Mouse (Mus musculus) MEL (cell line): Measurements from ENCODE around the gene Dusp11. TPM values are rescaled to one million over a fixed set of nuclear protein-coding genes. Genes with fewer than 3 reads are reported as not detected.

Source experiments
- DNase-seq: peaks from one replicate; pipeline ENCODE4 v3.0.0; 2011; ENCODE audit warnings: low read depth, low spot score
- H3K27ac ChIP-seq: 2 replicates; pipeline ENCODE4 v1.5.1; 2012; ENCODE audit warnings: low read depth, mild to moderate bottlenecking, control low read depth, low read length, moderate library complexity; ENCODE audit not compliant: control insufficient read depth
- H3K27me3 ChIP-seq, 2 experiments: fragments of 150-350 bp in 1 of 2; sonication (generic) in 1 of 2; 2 replicates each; pipeline ENCODE4 v1.6.1; 2012; ENCODE audit warnings: low read length in 2 of 2, mild to moderate bottlenecking in 2 of 2, improper control_type of control experiment in 1 of 2, moderate library complexity in 1 of 2; ENCODE audit not compliant: insufficient read depth in 2 of 2, control insufficient read depth in 1 of 2
- H3K36me3 ChIP-seq, 2 experiments: 2 replicates each; pipeline ENCODE4 v1.6.1; 2012 to 2014; ENCODE audit warnings: low read length in 2 of 2, improper control_type of control experiment in 1 of 2, inconsistent platforms in 1 of 2, mild to moderate bottlenecking in 1 of 2; ENCODE audit not compliant: insufficient read depth in 2 of 2, control insufficient read depth in 1 of 2
- H3K4me1 ChIP-seq, 2 experiments: fragments of 150-350 bp in 1 of 2; sonication (generic) in 1 of 2; 2 replicates each; pipeline ENCODE4 v1.6.1; 2012; ENCODE audit warnings: low read length in 2 of 2, improper control_type of control experiment in 1 of 2, mild to moderate bottlenecking in 1 of 2; ENCODE audit not compliant: insufficient read depth in 2 of 2, control insufficient read depth in 1 of 2
- H3K4me3 ChIP-seq, 2 experiments: fragments of 150-350 bp in 1 of 2; sonication (generic) in 1 of 2; 2 replicates each; pipeline ENCODE4 v1.5.1; 2012; ENCODE audit warnings: low read depth in 2 of 2, low read length in 2 of 2, mild to moderate bottlenecking in 2 of 2, moderate library complexity in 2 of 2, control low read depth in 1 of 2, improper control_type of control experiment in 1 of 2; ENCODE audit not compliant: control insufficient read depth in 1 of 2, insufficient read depth in 1 of 2
- H3K79me2 ChIP-seq: 2 replicates; pipeline ENCODE4 v1.6.1; 2012; ENCODE audit warnings: mild to moderate bottlenecking, low read length, moderate library complexity; ENCODE audit not compliant: control insufficient read depth, poor library complexity, insufficient read depth
- H3K9ac ChIP-seq: 2 replicates; pipeline ENCODE4 v1.6.1; 2012; ENCODE audit warnings: low read depth, mild to moderate bottlenecking, control low read depth, low read length, moderate library complexity; ENCODE audit not compliant: control insufficient read depth, poor library complexity, severe bottlenecking
- H3K9me3 ChIP-seq: fragments of 150-350 bp; sonication (generic); replicated peaks from 2 replicates; pipeline ENCODE4 v1.6.1; 2012; ENCODE audit warnings: mild to moderate bottlenecking, low read length, improper control_type of control experiment, moderate library complexity; ENCODE audit not compliant: insufficient read depth
- EP300 ChIP-seq, 2 experiments: IDR thresholded peaks; 2 replicates each; pipeline ENCODE4 v1.6.1; 2011; ENCODE audit warnings: improper control_type of control experiment in 2 of 2, low read length in 2 of 2, low read depth in 1 of 2, mild to moderate bottlenecking in 1 of 2
- ETS1 ChIP-seq: IDR thresholded peaks from 2 replicates; pipeline ENCODE4 v1.6.1; 2012; ENCODE audit warnings: low read depth, mild to moderate bottlenecking, inconsistent platforms, low read length, improper control_type of control experiment, moderate library complexity
- GATA1 ChIP-seq: IDR thresholded peaks from 2 replicates; pipeline ENCODE4 v1.6.1; 2011; ENCODE audit warnings: low read depth, low read length, improper control_type of control experiment
- MAX ChIP-seq: IDR thresholded peaks from 2 replicates; pipeline ENCODE4 v1.6.1; 2011; ENCODE audit warnings: low read length, improper control_type of control experiment
- MAZ ChIP-seq: IDR thresholded peaks from 2 replicates; pipeline ENCODE4 v1.6.1; 2012; ENCODE audit warnings: low read depth, mild to moderate bottlenecking, inconsistent platforms, low read length, improper control_type of control experiment
- MEF2A ChIP-seq: IDR thresholded peaks from 2 replicates; pipeline ENCODE4 v1.6.1; 2014; ENCODE audit warnings: low read depth, mild to moderate bottlenecking, inconsistent platforms, low read length, improper control_type of control experiment; ENCODE audit not compliant: poor library complexity, insufficient replicate concordance, severe bottlenecking; ENCODE audit errors: extremely low read depth
- MXI1 ChIP-seq: IDR thresholded peaks from 2 replicates; pipeline ENCODE4 v1.6.1; 2011; ENCODE audit warnings: mild to moderate bottlenecking, low read depth, low read length, improper control_type of control experiment
- MYB ChIP-seq: IDR thresholded peaks from 2 replicates; pipeline ENCODE4 v1.6.1; 2011; ENCODE audit warnings: mild to moderate bottlenecking, low read depth, low read length, improper control_type of control experiment
- POLR2A ChIP-seq, 2 experiments: IDR thresholded peaks; 2 replicates each; pipeline ENCODE4 v1.6.1; 2011 to 2012; ENCODE audit warnings: low read length in 2 of 2, mild to moderate bottlenecking in 2 of 2, control low read depth in 1 of 2, improper control_type of control experiment in 1 of 2, low read depth in 1 of 2, moderate library complexity in 1 of 2; ENCODE audit not compliant: control insufficient read depth in 1 of 2, insufficient read depth in 1 of 2, poor library complexity in 1 of 2
- POLR2AphosphoS5 ChIP-seq: IDR thresholded peaks from 2 replicates; pipeline ENCODE4 v1.6.1; 2012; ENCODE audit warnings: low read depth, borderline replicate concordance, mild to moderate bottlenecking, inconsistent platforms, low read length, moderate library complexity, mixed read lengths
- RCOR1 ChIP-seq: IDR thresholded peaks from 2 replicates; pipeline ENCODE4 v1.6.1; 2012; ENCODE audit warnings: low read depth, mild to moderate bottlenecking, inconsistent platforms, low read length, improper control_type of control experiment
- SIN3A ChIP-seq: IDR thresholded peaks from 2 replicates; pipeline ENCODE4 v1.6.1; 2012; ENCODE audit warnings: low read length, improper control_type of control experiment, inconsistent platforms
- TAL1 ChIP-seq: IDR thresholded peaks from 2 replicates; pipeline ENCODE4 v1.6.1; 2012; ENCODE audit warnings: mild to moderate bottlenecking, inconsistent platforms, low read length, moderate library complexity, mixed read lengths
- TBP ChIP-seq: IDR thresholded peaks from 2 replicates; pipeline ENCODE4 v1.8.0; 2011; ENCODE audit warnings: low read depth, low read length, improper control_type of control experiment
- TCF12 ChIP-seq: IDR thresholded peaks from 2 replicates; pipeline ENCODE4 v1.6.1; 2014; ENCODE audit warnings: low read depth, mild to moderate bottlenecking, inconsistent platforms, low read length, improper control_type of control experiment, moderate library complexity
- UBTF ChIP-seq: IDR thresholded peaks from 2 replicates; pipeline ENCODE4 v1.6.1; 2012; ENCODE audit warnings: low read depth, mild to moderate bottlenecking, inconsistent platforms, low read length, improper control_type of control experiment, moderate library complexity, borderline replicate concordance; ENCODE audit not compliant: insufficient read depth
- ZC3H11A ChIP-seq: IDR thresholded peaks from 2 replicates; pipeline ENCODE4 v1.6.1; 2012; ENCODE audit warnings: low read depth, mild to moderate bottlenecking, inconsistent platforms, low read length, improper control_type of control experiment
- ZNF384 ChIP-seq: IDR thresholded peaks from 2 replicates; pipeline ENCODE4 v1.6.1; 2012; ENCODE audit warnings: low read depth, mild to moderate bottlenecking, inconsistent platforms, low read length, improper control_type of control experiment
- polyA plus RNA-seq, 2 experiments: library from polyadenylated mRNA; stranded (reverse) in 1 of 2; unstranded in 1 of 2; fragments of >175 nt in 1 of 2; fragments of >200 nt in 1 of 2; gene quantifications; 2 replicates each; pipeline versions ENCODE4 v1.2.1 to v1.2.4; 2012; ENCODE audit warnings: low replicate concordance in 2 of 2, low read depth in 1 of 2; ENCODE audit not compliant: insufficient read length in 2 of 2, insufficient read depth in 1 of 2, missing spikeins in 1 of 2
- total RNA-seq: library from RNA; depleted of rRNA; stranded (reverse); fragments of 300-350 nt; gene quantifications from 2 replicates; pipeline ENCODE4 v1.2.3, GENCODE M21; 2012

The Dusp11 gene
- total and polyA plus RNA-seq, 3 experiments: 22.4 to 42.3 (median 33.2) TPM

DNA sequence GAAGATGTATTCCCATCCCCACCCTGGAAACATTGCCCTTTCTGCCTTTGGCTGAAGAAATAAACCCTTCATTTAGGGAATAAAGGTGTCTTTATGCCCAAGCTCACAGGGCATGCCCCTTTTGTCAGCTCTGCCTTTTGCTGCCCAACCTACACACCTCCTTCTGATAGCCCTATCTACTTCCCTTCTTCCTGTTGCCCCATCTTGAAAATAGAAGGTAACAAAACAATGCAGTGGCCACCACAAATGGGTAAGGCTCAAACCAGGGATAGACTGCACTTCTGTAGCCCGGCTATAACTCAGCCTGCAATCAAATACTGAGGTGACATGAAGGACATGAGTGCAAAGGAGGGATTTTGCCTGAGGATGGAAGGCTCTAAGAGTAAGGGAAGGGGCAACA lies 14.3 kb upstream of the Dusp11 start:
- no peaks in the 10 kb centered on the region for H3K79me2 ChIP-seq
- peaks cover 31 to 33% of the 10 kb centered on the region in 2 experiments for H3K4me1 ChIP-seq
- H3K27me3 ChIP-seq: no peaks in the 10 kb centered on the region
- H3K9ac ChIP-seq: peak overlapping the region; percentile 35
- TF ChIP-seq UBTF (no peak), EP300 (IDR thresholded peaks at IDR 0.05; ENCODE audit: low read depth in 1 of 2, low read length in 2 of 2) (peak; percentile 25 to 55; a peak in 2 of 4 replicates), POLR2A (IDR thresholded peaks at IDR 0.05; ENCODE audit: control insufficient read depth in 1 of 2, insufficient read depth in 1 of 2, low read depth in 1 of 2, low read length in 2 of 2, poor library complexity in 1 of 2) (peak in 1 of 2 experiments; percentile 22; a peak in 1 of 4 replicates), MXI1 (peak; percentile 23; the same call in 1 of the 2 replicates)
- no peaks in the 10 kb centered on the region; the same call in 1 of the 2 replicates for H3K9me3 ChIP-seq
- H3K36me3 ChIP-seq: peaks cover 0 to 36% of the 10 kb centered on the region in 2 experiments; a peak in 2 of 4 replicates
- H3K4me3 ChIP-seq: 0 out of 4 replicates have a peak overlapping the region, but pooled peaks have one; percentile 1 to 5
- peak; percentile 55 for DNase-seq
- peak overlapping the region; percentile 96 for H3K27ac ChIP-seq

DNA sequence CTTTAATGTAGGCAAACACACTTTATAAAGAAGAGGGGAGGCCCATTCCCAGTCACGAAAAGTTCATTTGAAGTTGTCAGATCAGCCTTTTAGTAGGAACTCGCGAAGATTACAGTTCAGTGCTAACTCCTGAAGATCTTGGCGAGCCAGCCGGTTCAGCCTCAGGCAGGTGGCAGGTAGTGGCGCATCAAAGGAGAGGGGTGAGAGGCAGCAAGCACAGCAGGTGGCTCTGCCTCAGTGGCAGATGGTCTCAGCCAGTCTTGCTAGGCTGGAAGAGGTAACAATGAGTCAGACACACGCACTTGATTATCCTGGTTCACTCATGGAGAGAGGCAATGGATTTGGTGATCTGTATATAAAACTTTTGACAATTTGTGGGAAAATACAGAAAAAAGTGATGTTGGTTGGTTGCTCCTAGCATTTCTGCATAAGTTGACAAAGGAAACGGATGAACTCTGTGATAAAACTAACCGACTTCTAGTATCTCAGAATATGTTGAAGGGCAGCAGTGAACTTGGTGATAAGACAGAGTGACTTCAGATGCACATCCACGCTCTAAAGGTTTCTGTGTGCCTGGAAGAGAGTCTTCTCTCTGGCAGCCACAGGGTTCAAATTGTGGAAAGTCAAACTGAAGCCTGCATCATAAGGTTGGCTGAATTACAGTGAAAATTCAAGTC lies 13.6 kb upstream of the Dusp11 start:
- Histone ChIP-seq H3K27me3 (no peaks in the 10 kb centered on the region), H3K4me3 (peak overlapping the region; percentile 1 to 5; a peak in 1 of 4 replicates), H3K9ac (peak overlapping the region; percentile 35), H3K36me3 (peaks cover 0 to 36% of the 10 kb centered on the region in 2 experiments; a peak in 2 of 4 replicates), H3K27ac (peak overlapping the region; percentile 96), H3K4me1 (peaks cover 31 to 33% of the 10 kb centered on the region in 2 experiments), H3K79me2 (no peaks in the 10 kb centered on the region), H3K9me3 (no peaks in the 10 kb centered on the region; the same call in 1 of the 2 replicates)
- TF ChIP-seq GATA1 (peak; percentile 96), TAL1 (peak; percentile 29), TBP (0 out of 2 replicates have a peak, but pooled peaks have one; percentile 33), UBTF (no peak), ZC3H11A (no peak), MEF2A (no peak), POLR2A (IDR thresholded peaks at IDR 0.05; ENCODE audit: control insufficient read depth in 1 of 2, insufficient read depth in 1 of 2, low read depth in 1 of 2, low read length in 2 of 2, poor library complexity in 1 of 2) (peak in 1 of 2 experiments; percentile 45; a peak in 1 of 4 replicates), POLR2AphosphoS5 (no peak), MYB (peak; percentile 93), EP300 (IDR thresholded peaks at IDR 0.05; ENCODE audit: low read depth in 1 of 2, low read length in 2 of 2) (peak; percentile 97 to 98), MAX (peak; percentile 9; the same call in 1 of the 2 replicates), SIN3A (peak; percentile 88), RCOR1 (peak; percentile 65), ZNF384 (peak; percentile 63; the same call in 1 of the 2 replicates), MAZ (0 out of 2 replicates have a peak, but pooled peaks have one; percentile 11), TCF12 (peak; percentile 92), ETS1 (peak; percentile 87)
- peak; percentile 81 for DNase-seq
